Mouse (Mus musculus): ENCODE measurements around the gene Chpf.

- TF ChIP-seq CTCF (IDR thresholded peaks at IDR 0.05; ENCODE audit: insufficient read depth, low read length) (no peak), POLR2A (IDR thresholded peaks at IDR 0.05; ENCODE audit: borderline replicate concordance, extremely low read depth, low read depth, low read length) (no peak)
Measured at GRCm38 (mm10) chr1:75504256-75505045, 25.3 kb upstream of the Chpf start.
